In the genomic region with DNA sequence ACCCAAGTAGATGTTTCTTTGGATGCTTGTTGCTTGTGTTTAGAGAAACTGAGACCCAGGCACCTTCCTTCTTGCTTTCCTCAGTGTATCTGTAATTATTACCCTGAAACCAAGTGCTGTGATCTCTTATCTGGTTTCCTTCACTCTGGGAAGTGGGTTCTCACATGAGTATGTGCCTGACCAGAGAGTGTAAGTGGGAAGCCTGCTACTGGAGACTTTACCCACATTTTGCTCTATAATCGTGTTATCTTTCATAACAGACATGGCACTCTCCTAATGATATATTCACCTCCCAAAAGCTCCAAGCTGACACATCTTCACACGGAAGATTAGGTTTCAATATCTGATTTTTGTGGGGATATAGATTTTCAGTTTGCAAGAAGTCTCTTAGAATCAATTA, we compare ENCODE assay signal across 21 mouse cellular contexts. TPM values are rescaled to one million over a fixed set of nuclear protein-coding genes. Genes with fewer than 3 reads are reported as not detected.
DNase-seq lines count a peak whose midpoint lies in the region; ATAC-seq lines count a peak whose summit lies in the region.
"Had no signal": no experiment of that assay in that cellular context is flagged by ENCODE, and none has a peak within 500 bp of the region (broad histone marks: within the 10 kb centered on the region; RNA-seq: fewer than 3 reads in every experiment).

No protein-coding gene starts in this region.

- H3K27me3 ChIP-seq in megakaryocyte, embryonic 14.5 days (replicated peaks): no peaks in the 10 kb centered on the region
- H3K27me3 ChIP-seq in liver, embryonic 13.5 days: no peaks in the 10 kb centered on the region
- H3K27me3 ChIP-seq: forebrain, embryonic 15.5 days; heart, embryonic 12.5 days; hindbrain, embryonic 12.5 days; Patski had no signal

- no peaks in the 10 kb centered on the region for H3K36me3 ChIP-seq in megakaryocyte, embryonic 14.5 days (replicated peaks; ENCODE audit: low read length)
- no peaks in the 10 kb centered on the region for H3K36me3 ChIP-seq in liver, embryonic 13.5 days
- H3K36me3 ChIP-seq: forebrain, embryonic 15.5 days had no signal

- peak; percentile 10 for DNase-seq in c-Kit-positive CD71-negative TER-119-negative erythroid progenitor cells, embryonic 14.5 days (ENCODE audit: low read depth)
- DNase-seq in liver, embryonic 13.5 days: no peak
- DNase-seq in frontal cortex, postnatal 10 days (ENCODE audit: low spot score in 2 of 2): no peak
- DNase-seq in kidney, adult 11 months: no peak
- DNase-seq: adrenal gland, postnatal 14 days; cerebellum, adult 18-20 months; cerebellum, adult 9-11 months; cerebellum, postnatal 36 days; gastrocnemius, postnatal 10 days had no signal

- H3K9me3 ChIP-seq in megakaryocyte, embryonic 14.5 days: no peaks in the 10 kb centered on the region
- H3K9me3 ChIP-seq in liver, embryonic 13.5 days (replicated peaks): no peaks in the 10 kb centered on the region
- H3K9me3 ChIP-seq: embryonic facial prominence, embryonic 10.5 days; forebrain, embryonic 15.5 days; heart, embryonic 12.5 days; hindbrain, embryonic 12.5 days had no signal

- no peak for ATAC-seq in megakaryocyte, adult 5-6 weeks (ENCODE audit: poor library complexity, severe bottlenecking)
- ATAC-seq in liver, embryonic 13.5 days (ENCODE audit: low read depth): peak; percentile 80
- ATAC-seq in megakaryocyte-erythroid progenitor cell, adult 5-6 weeks (replicated peaks; ENCODE audit: low FRiP score, low TSS enrichment, poor library complexity, severe bottlenecking): peak; percentile 85
- no peak for ATAC-seq in erythroid progenitor cell, adult 5-6 weeks (replicated peaks; ENCODE audit: low FRiP score, poor library complexity, severe bottlenecking)
- ATAC-seq: activated CD4-positive, CD25-positive, alpha-beta regulatory T cell, adult 4 months; hindbrain, embryonic 16.5 days; inflammation-experienced regulatory T-cells, adult 6 months; Patski had no signal

- 20% methylated on average over 2 of the region's 2 CpGs for WGBS in liver, embryonic 13.5 days (ENCODE audit: insufficient replicate concordance)

- H3K4me3 ChIP-seq in megakaryocyte, embryonic 14.5 days (replicated peaks): peak overlapping the region; percentile 7
- H3K4me3 ChIP-seq in liver, embryonic 13.5 days (replicated peaks): no peak overlapping the region
- H3K4me3 ChIP-seq: embryonic facial prominence, embryonic 10.5 days; forebrain, embryonic 15.5 days; heart, embryonic 12.5 days; hindbrain, embryonic 12.5 days had no signal

- no peak overlapping the region for H3K27ac ChIP-seq in liver, embryonic 13.5 days
- H3K27ac ChIP-seq: embryonic facial prominence, embryonic 10.5 days; forebrain, embryonic 15.5 days; hindbrain, embryonic 12.5 days had no signal

- H3K4me1 ChIP-seq in megakaryocyte, embryonic 14.5 days: peaks cover 25% of the 10 kb centered on the region
- peaks cover 12% of the 10 kb centered on the region for H3K4me1 ChIP-seq in liver, embryonic 13.5 days (replicated peaks)
- H3K4me1 ChIP-seq: embryonic facial prominence, embryonic 10.5 days; forebrain, embryonic 15.5 days; heart, embryonic 12.5 days had no signal

- H3K9ac ChIP-seq in liver, embryonic 13.5 days: no peak overlapping the region
- H3K9ac ChIP-seq: forebrain, embryonic 15.5 days; heart, embryonic 12.5 days; hindbrain, embryonic 12.5 days had no signal

- no peak overlapping the region for H3K4me2 ChIP-seq in liver, embryonic 13.5 days
- H3K4me2 ChIP-seq: forebrain, embryonic 15.5 days; heart, embryonic 12.5 days; hindbrain, embryonic 12.5 days had no signal

RNA-seq across cellular contexts. Expression of a gene that starts 55.7 kb away (rescaled TPM):
- 1.5 TPM in 1 of 2 replicates, not detected in the other for polyA plus RNA-seq in megakaryocyte, embryonic 14.5 days (2012; ENCODE audit: insufficient read depth, low replicate concordance)
- 5.3 and 7.0 TPM in 2 replicates for total RNA-seq in megakaryocyte, adult 5-6 weeks (2015)
- 5.8 and 6.1 TPM in 2 replicates for total RNA-seq in megakaryocyte, adult 5-6 weeks (2017)
- polyA plus RNA-seq in liver, embryonic 13.5 days (2015; fragmentation: Nextera tagmentation; extraction: Ambion mirVana): 3.3 and 3.9 TPM in 2 replicates
- total RNA-seq in megakaryocyte-erythroid progenitor cell, adult 5-6 weeks (2014; fragmentation: Nextera tagmentation): 4.6 and 5.3 TPM in 2 replicates
- total RNA-seq in megakaryocyte-erythroid progenitor cell, adult 5-6 weeks (2017): 8.4 and 11.5 TPM in 2 replicates
- total RNA-seq in erythroid progenitor cell, adult 5-6 weeks (2015; ENCODE audit: low replicate concordance): 2.2 and 5.9 TPM in 2 replicates
- total RNA-seq in erythroid progenitor cell, adult 5-6 weeks (2017; ENCODE audit: low replicate concordance): 1.9 TPM in 1 of 2 replicates, not detected in the other

Comparison
In these comparisons a context has a peak if more than half of its experiments do, and no peak if none do; other contexts are left out.
1. ATAC-seq: peak in liver, embryonic 13.5 days (single experiment) and megakaryocyte-erythroid progenitor cell, adult 5-6 weeks (single experiment); none in megakaryocyte, adult 5-6 weeks (single experiment) and erythroid progenitor cell, adult 5-6 weeks (single experiment).